Mouse (Mus musculus): ENCODE measurements around the gene Ube2o.

- TF ChIP-seq CTCF (IDR thresholded peaks at IDR 0.05; ENCODE audit: low read depth) (no peak), EP300 (IDR thresholded peaks at IDR 0.05; ENCODE audit: low read depth) (no peak)
Measured at GRCm38 (mm10) chr11:116523699-116524189, 57.5 kb downstream of the Ube2o start.
